Mouse (Mus musculus) left cerebral cortex, adult 2 months (tissue): Measurements from ENCODE around the gene Nbas. TPM values are rescaled to one million over a fixed set of nuclear protein-coding genes. Genes with fewer than 3 reads are reported as not detected.

ENCODE experiments used
- DNase-seq, 2 experiments: peaks; one replicate each; pipeline ENCODE4 v3.0.0; 2021 to 2022; ENCODE audit warnings: low spot score in 2 of 2, mixed read lengths in 1 of 2; ENCODE audit errors: extremely low spot score in 1 of 2
- H3K27ac ChIP-seq: fragments of 200-600 bp; 2 replicates; pipeline ENCODE4 v1.8.1; 2022
- H3K4me3 ChIP-seq: fragments of 200-600 bp; 2 replicates; pipeline ENCODE4 v1.8.1; 2022
- CTCF ChIP-seq: fragments of 200-600 bp; IDR thresholded peaks from 2 replicates; pipeline ENCODE4 v1.8.1; 2022; ENCODE audit warnings: antibody characterized with exemption, mild to moderate bottlenecking, moderate library complexity
- intact Hi-C: fragments of 180-260 bp; cut with DNase I; formaldehyde crosslinking; loops from one replicate; pipeline ENCODE4 v1.15.1; 2025
- total RNA-seq, 2 experiments: library from RNA; stranded (reverse); gene quantifications; 2 replicates each; pipeline ENCODE4 v1.2.3; 2021

Nbas gene
- total RNA-seq, 2 experiments from 2014 or later = 33.3 to 33.9 TPM

DNA sequence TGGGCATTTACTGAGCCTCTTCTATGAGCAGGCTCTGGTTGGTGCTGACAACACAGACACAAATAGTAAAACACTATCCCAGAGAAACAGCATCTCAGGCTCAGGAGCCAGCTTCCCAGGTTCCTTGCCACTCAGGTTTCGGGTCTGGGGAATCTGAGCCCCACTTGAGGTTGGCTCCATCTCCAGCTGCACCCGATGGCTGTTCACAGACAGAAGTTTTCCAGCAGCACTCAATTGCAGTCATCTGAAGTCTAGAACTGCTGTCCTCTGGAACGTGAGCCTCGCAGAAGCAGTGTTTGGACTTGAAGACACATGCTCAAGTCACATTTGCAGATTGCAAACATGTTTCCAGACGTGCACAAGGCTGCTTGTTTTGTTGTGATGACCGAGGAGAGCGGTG, 297.5 kb downstream of the Nbas start:
- Histone ChIP-seq H3K27ac (no peak overlapping the region), H3K4me3 (no peak overlapping the region)
- DNase-seq = no peak
- intact Hi-C loops = no loop called here
- no peak for TF ChIP-seq CTCF

DNA sequence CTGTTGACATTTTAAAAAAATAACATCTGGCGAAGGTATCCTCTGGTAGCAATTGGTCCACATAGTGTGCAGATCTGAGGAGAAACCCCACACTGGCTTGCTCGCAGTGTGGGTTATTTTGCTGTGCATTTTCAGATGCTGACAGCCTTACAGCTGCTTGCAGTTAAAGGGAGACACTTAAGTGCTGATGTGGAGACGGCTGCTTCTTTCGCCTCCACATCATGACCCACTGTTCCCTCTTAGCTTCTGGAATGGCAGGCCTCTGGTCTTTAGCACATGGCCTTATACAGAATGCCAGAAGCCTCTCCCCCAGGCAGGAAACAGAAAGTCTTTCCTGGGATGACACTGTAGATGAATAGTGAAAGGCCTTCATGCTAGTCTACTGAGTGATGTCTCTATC, 306.2 kb downstream of the Nbas start:
- intact Hi-C loops = no loop called here
- Histone ChIP-seq H3K27ac (no peak overlapping the region), H3K4me3 (no peak overlapping the region)
- no peak for DNase-seq
- TF ChIP-seq CTCF = no peak

DNA sequence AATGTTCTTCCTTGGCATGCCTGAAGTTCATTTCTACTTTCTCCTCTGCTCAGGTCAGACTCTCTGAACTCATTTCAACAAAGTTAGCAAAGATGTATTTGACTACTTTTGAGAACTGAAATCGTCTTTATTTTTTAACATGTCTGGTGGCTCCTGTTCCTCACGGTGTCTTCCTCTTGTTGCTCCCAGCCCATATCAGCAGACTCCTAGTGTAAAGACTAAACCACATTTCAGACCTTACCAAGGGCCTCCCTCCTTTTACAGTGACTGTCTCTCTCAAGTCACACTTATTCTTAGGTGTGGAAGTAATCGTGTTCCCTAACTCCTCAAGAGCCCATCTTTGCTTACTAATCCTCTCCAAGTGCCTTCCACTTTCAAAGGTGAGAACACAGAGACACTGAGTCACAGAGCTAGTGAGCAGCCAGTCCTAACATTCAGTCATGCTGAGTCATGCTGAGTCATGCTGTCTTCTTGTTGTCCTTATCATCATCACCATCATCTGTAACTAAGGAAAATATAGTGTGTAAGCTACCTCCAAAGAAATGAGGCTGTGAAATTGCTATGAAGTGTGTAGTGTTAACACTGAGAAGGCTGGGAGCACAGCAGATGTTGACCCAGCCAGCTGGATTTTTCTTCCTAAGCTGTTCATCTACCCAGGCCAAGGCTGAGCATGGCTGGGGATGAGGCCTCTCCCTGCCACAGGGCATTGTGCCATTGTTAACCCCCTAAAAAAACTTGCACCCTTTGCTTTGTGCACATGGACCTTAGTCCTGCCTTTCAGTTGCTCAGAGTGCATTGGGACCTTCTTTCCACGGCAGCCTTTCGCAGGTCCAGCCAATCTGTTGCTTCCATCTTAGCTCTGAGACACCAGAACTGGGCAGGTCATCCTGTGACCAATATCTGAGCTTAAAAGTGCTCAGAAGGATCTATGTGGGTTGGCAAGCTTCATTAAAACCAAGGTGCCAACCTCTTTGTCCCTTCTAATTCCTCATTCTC, 307.0 kb downstream of the Nbas start:
- intact Hi-C loops = no loop called here
- H3K4me3 ChIP-seq = no peak overlapping the region
- H3K27ac ChIP-seq = no peak overlapping the region
- TF ChIP-seq CTCF = no peak
- peak in 1 of 2 experiments; percentile 24 for DNase-seq

- Histone ChIP-seq H3K27ac (no peak overlapping the region), H3K4me3 (no peak overlapping the region)
- DNase-seq = no peak
- TF ChIP-seq CTCF = no peak
- intact Hi-C loops = no loop called here
Measured at GRCm38 (mm10) chr12:13576761-13577160, 307.8 kb downstream of the Nbas start.

GRCm38 (mm10) chr12:13580796-13581195, 311.9 kb downstream of the Nbas start:
- Histone ChIP-seq H3K27ac (no peak overlapping the region), H3K4me3 (no peak overlapping the region)
- no peak for TF ChIP-seq CTCF
- intact Hi-C loops = no loop called here
- DNase-seq = no peak

- no peak for TF ChIP-seq CTCF
- Histone ChIP-seq H3K4me3 (no peak overlapping the region), H3K27ac (no peak overlapping the region)
- no peak for DNase-seq
- intact Hi-C loops = no loop called here
Measured at GRCm38 (mm10) chr12:13583386-13583785, 314.5 kb downstream of the Nbas start.

DNA sequence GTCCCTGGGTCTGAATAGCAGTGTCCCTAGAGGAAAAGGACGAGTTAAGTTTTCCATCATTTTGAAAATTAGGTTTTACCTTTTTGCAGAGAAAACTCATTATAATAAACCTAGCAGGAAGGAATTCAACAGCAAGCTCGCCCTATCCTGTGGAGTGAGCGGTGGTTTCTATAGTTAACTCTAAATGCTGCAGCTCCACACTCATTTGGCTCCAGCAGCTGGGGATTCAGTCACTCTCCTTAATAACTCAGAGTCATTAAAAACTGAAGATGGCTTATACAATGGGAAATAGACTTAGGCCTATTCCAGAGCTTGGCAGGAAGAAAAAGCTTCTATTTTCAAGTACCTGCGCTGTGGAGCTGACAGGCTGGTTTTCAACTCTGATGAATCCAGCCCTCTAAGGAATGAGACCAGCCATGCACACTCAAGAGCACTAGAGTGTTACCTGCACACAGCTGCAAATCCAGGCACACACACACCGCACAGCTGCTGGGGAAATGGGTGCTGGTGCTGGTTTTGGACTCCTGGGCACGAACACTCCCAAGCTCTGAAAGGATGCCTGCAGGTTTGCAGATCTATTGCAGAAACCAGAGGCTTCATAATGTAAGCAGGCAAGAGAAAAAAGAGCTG, 316.7 kb downstream of the Nbas start:
- intact Hi-C loops = no loop called here
- H3K27ac ChIP-seq = no peak overlapping the region
- TF ChIP-seq CTCF = no peak
- H3K4me3 ChIP-seq = no peak overlapping the region
- no peak for DNase-seq

- DNase-seq = no peak
- Histone ChIP-seq H3K4me3 (no peak overlapping the region), H3K27ac (no peak overlapping the region)
- intact Hi-C loops = no loop called here
- no peak for TF ChIP-seq CTCF
Measured at GRCm38 (mm10) chr12:13587675-13588074, 318.7 kb downstream of the Nbas start.

- intact Hi-C loops = no loop called here
Measured at GRCm38 (mm10) chr12:13589021-13589420, 320.1 kb downstream of the Nbas start.

DNA sequence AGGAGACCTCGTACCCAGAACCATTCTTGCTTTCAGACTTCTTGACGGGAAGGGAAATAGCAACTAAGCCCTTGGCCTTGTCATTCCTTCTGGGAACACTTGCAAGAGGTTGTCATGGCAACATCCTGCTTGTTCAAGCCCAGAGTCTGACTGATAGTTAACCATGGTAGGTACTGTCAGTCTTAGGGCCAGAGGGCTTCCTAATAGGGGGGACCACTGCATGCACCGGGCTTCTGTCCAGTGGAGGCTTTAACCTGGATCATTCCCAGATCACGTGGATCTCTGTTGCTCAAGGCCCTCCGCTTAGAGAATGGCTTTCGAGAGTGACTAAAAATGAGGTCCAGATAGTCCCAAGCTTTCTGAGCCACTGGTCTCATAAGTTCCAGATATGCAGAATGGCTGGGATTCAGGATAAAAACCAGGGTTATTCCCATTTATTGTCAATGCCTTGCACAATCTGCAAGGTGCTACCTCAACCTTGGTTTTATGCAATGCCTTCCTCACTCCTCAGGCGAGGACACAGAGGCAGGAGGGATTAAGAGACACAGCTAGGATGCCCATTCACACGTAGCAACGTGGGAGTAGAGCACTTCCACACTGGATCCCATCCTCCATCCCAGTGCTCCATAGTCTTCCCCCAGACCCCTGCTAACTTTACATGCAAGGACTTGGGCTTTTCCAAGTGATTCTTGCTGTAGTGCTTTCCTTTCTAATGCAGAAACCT, 326.0 kb downstream of the Nbas start:
- intact Hi-C loops = loop anchor here (5.0 to 10.0 kb wide), 2 partner anchors 342 to 490 kb away; no protein-coding TSS in a partner anchor
- Histone ChIP-seq H3K27ac (no peak overlapping the region), H3K4me3 (no peak overlapping the region)
- no peak for TF ChIP-seq CTCF
- DNase-seq = no peak

More at GRCm38 (mm10) chr12:13589021-13589420, 320.1 kb downstream of the Nbas start:
- TF ChIP-seq CTCF = no peak
- DNase-seq = no peak
- H3K4me3 ChIP-seq = no peak overlapping the region
- H3K27ac ChIP-seq = no peak overlapping the region

- intact Hi-C loops = loop anchor here (5.0 to 10.0 kb wide), 2 partner anchors 340 to 488 kb away; no protein-coding TSS in a partner anchor
- TF ChIP-seq CTCF = no peak
- DNase-seq = no peak
- no peak overlapping the region for H3K27ac ChIP-seq
- H3K4me3 ChIP-seq = no peak overlapping the region
Measured at GRCm38 (mm10) chr12:13597026-13597425, 328.1 kb downstream of the Nbas start.

- no peak for TF ChIP-seq CTCF
- intact Hi-C loops = loop anchor here (1.0 to 10.0 kb wide), 3 partner anchors 136 to 486 kb away; no protein-coding TSS in a partner anchor
- H3K27ac ChIP-seq = peak overlapping the region; percentile 68
Measured at GRCm38 (mm10) chr12:13598545-13598944, 329.6 kb downstream of the Nbas start.

More at GRCm38 (mm10) chr12:13598545-13598944, 329.6 kb downstream of the Nbas start:
- DNase-seq = peak; percentile 64 to 74
- H3K4me3 ChIP-seq = no peak overlapping the region
